Mouse (Mus musculus) forebrain, postnatal 0 days (tissue): Measurements from ENCODE around the gene Vat1l. TPM values are rescaled to one million over a fixed set of nuclear protein-coding genes. Genes with fewer than 3 reads are reported as not detected.

Source experiments
- ATAC-seq: fragments of 200-750 bp; cut with Nextera tagmentation; 2 replicates; pipeline ENCODE4 v1.8.0; 2017; ENCODE audit warnings: mild to moderate bottlenecking, moderate library complexity
- DNase-seq: peaks from one replicate; pipeline ENCODE4 v3.0.0-alpha.2; 2015
- H3K27ac ChIP-seq: fragments of 300-500 bp; sonication (generic); 2 replicates; pipeline ENCODE4 v1.5.1; 2014; ENCODE audit warnings: low read depth, mild to moderate bottlenecking, antibody characterized with exemption, low read length, moderate library complexity, mixed read lengths
- H3K27me3 ChIP-seq: fragments of 300-500 bp; sonication (generic); 2 replicates; pipeline ENCODE4 v1.6.1; 2014; ENCODE audit warnings: mild to moderate bottlenecking, low read length, mixed read lengths; ENCODE audit not compliant: insufficient read depth
- H3K36me3 ChIP-seq: fragments of 300-500 bp; sonication (generic); 2 replicates; pipeline ENCODE4 v1.6.1; 2014; ENCODE audit warnings: mild to moderate bottlenecking, moderate library complexity; ENCODE audit not compliant: insufficient read depth
- H3K4me1 ChIP-seq: fragments of 300-500 bp; sonication (generic); 2 replicates; pipeline ENCODE4 v1.6.1; 2014; ENCODE audit warnings: antibody characterized with exemption; ENCODE audit not compliant: insufficient read depth
- H3K4me2 ChIP-seq: fragments of 300-500 bp; sonication (generic); 2 replicates; pipeline ENCODE4 v1.6.1; 2014; ENCODE audit warnings: low read depth, mild to moderate bottlenecking, moderate library complexity
- H3K4me3 ChIP-seq: fragments of 300-500 bp; sonication (generic); 2 replicates; pipeline ENCODE4 v1.5.1; 2014; ENCODE audit warnings: low read depth, low read length, mixed read lengths
- H3K9ac ChIP-seq: fragments of 300-500 bp; sonication (generic); 2 replicates; pipeline ENCODE4 v1.6.1; 2014; ENCODE audit warnings: mild to moderate bottlenecking
- H3K9me3 ChIP-seq: fragments of 300-500 bp; sonication (generic); 2 replicates; pipeline ENCODE4 v1.6.1; 2016; ENCODE audit warnings: low read length
- CTCF ChIP-seq: sonication (generic); IDR thresholded peaks from 2 replicates; pipeline ENCODE4 v1.5.1; 2016; ENCODE audit warnings: antibody characterized with exemption, control low read depth, low read depth
- WGBS: fragments of 180-500 bp; shearing (Covaris S2); extraction: QIAGEN DNeasy Blood & Tissue Kit; methylation state at CpG from one replicate; pipeline ENCODE4 v1.1.7; 2014; 5-methylcytosine and 5-hydroxymethylcytosine counted together
- polyA plus RNA-seq: library from polyadenylated mRNA; unstranded; fragments of >200 nt; fragmentation: Nextera tagmentation; extraction: Ambion mirVana; gene quantifications from 2 replicates; pipeline ENCODE4 v1.2.1, GENCODE M21; 2015
- total RNA-seq: library from RNA; depleted of rRNA; stranded (reverse); fragments of >200 nt; gene quantifications from 2 replicates; pipeline ENCODE4 v1.2.3, GENCODE M21; 2014

Vat1l gene
- total and polyA plus RNA-seq, 2 experiments from 2014 or later: 42.1 to 156 TPM

- no peaks in the 10 kb centered on the region for H3K27me3 ChIP-seq
- H3K4me2 ChIP-seq: no peak overlapping the region; the same call in 1 of the 2 replicates
- H3K9ac ChIP-seq: peak overlapping the region; percentile 14; the same call in 1 of the 2 replicates
- DNase-seq: peak; percentile 75
- peaks cover 16% of the 10 kb centered on the region for H3K4me1 ChIP-seq
- peak overlapping the region; percentile 69 for H3K27ac ChIP-seq
- no peak for TF ChIP-seq CTCF
- H3K9me3 ChIP-seq: no peaks in the 10 kb centered on the region
- 18% methylated on average over 11 of the region's 11 CpGs for WGBS
- peak; percentile 84 for ATAC-seq
- no peak overlapping the region for H3K4me3 ChIP-seq
- H3K36me3 ChIP-seq: no peaks in the 10 kb centered on the region
Measured at GRCm38 (mm10) chr8:114294889-114295748, 89.7 kb downstream of the Vat1l start.

- Histone ChIP-seq H3K27ac (peak overlapping the region; percentile 69; the same call in 1 of the 2 replicates), H3K36me3 (no peaks in the 10 kb centered on the region), H3K4me1 (peaks cover 16% of the 10 kb centered on the region), H3K4me3 (no peak overlapping the region), H3K4me2 (no peak overlapping the region; the same call in 1 of the 2 replicates), H3K9me3 (no peaks in the 10 kb centered on the region), H3K9ac (no peak overlapping the region), H3K27me3 (no peaks in the 10 kb centered on the region)
- TF ChIP-seq CTCF: no peak
- ATAC-seq (peak; percentile 44), DNase-seq (no peak)
- 51% methylated on average over 3 of the region's 3 CpGs for WGBS
Measured at GRCm38 (mm10) chr8:114295749-114296067, 90.3 kb downstream of the Vat1l start.

- Histone ChIP-seq H3K4me2 (no peak overlapping the region), H3K9ac (no peak overlapping the region), H3K4me3 (no peak overlapping the region), H3K36me3 (no peaks in the 10 kb centered on the region), H3K9me3 (no peaks in the 10 kb centered on the region), H3K27ac (no peak overlapping the region), H3K4me1 (peaks cover 16% of the 10 kb centered on the region), H3K27me3 (no peaks in the 10 kb centered on the region)
- 44% methylated on average over 2 of the region's 2 CpGs for WGBS
- DNase-seq (no peak), ATAC-seq (no peak)
- TF ChIP-seq CTCF: no peak
Measured at GRCm38 (mm10) chr8:114298253-114298652, 92.8 kb downstream of the Vat1l start.

- ATAC-seq (peak; percentile 45; the same call in 1 of the 2 replicates), DNase-seq (no peak)
- no peak overlapping the region for H3K4me3 ChIP-seq
- 54% methylated on average over 7 of the region's 7 CpGs for WGBS
- TF ChIP-seq CTCF: no peak
- no peak overlapping the region for H3K27ac ChIP-seq
- H3K9me3 ChIP-seq: no peaks in the 10 kb centered on the region
- no peaks in the 10 kb centered on the region for H3K27me3 ChIP-seq
- H3K9ac ChIP-seq: no peak overlapping the region
- no peak overlapping the region for H3K4me2 ChIP-seq
- H3K4me1 ChIP-seq: peaks cover 9% of the 10 kb centered on the region
- no peaks in the 10 kb centered on the region for H3K36me3 ChIP-seq
Measured at GRCm38 (mm10) chr8:114300072-114300471, 94.7 kb downstream of the Vat1l start.

GRCm38 (mm10) chr8:114306296-114306695, 100.9 kb downstream of the Vat1l start:
- Histone ChIP-seq H3K36me3 (no peaks in the 10 kb centered on the region), H3K27me3 (no peaks in the 10 kb centered on the region), H3K9me3 (no peaks in the 10 kb centered on the region), H3K9ac (no peak overlapping the region), H3K27ac (no peak overlapping the region), H3K4me3 (no peak overlapping the region), H3K4me2 (no peak overlapping the region), H3K4me1 (0 out of 2 replicates have a peak, but pooled peaks cover 3% of the 10 kb centered on the region)
- ATAC-seq (peak; percentile 87), DNase-seq (peak; percentile 81)
- WGBS: 26% methylated on average over 5 of the region's 5 CpGs
- no peak for TF ChIP-seq CTCF

GRCm38 (mm10) chr8:114314669-114315325, 109.4 kb downstream of the Vat1l start:
- no peak overlapping the region for H3K4me3 ChIP-seq
- 42% methylated on average over 5 of the region's 5 CpGs for WGBS
- no peak for TF ChIP-seq CTCF
- H3K27me3 ChIP-seq: no peaks in the 10 kb centered on the region
- ATAC-seq: no peak
- H3K27ac ChIP-seq: no peak overlapping the region
- H3K4me1 ChIP-seq: no peaks in the 10 kb centered on the region
- H3K36me3 ChIP-seq: no peaks in the 10 kb centered on the region
- no peak for DNase-seq
- no peaks in the 10 kb centered on the region for H3K9me3 ChIP-seq
- H3K4me2 ChIP-seq: no peak overlapping the region
- H3K9ac ChIP-seq: no peak overlapping the region

- DNase-seq (no peak), ATAC-seq (no peak)
- no peak overlapping the region for H3K9ac ChIP-seq
Measured at GRCm38 (mm10) chr8:114318161-114318560, 112.7 kb downstream of the Vat1l start.

More at GRCm38 (mm10) chr8:114318161-114318560, 112.7 kb downstream of the Vat1l start:
- Histone ChIP-seq H3K4me3 (no peak overlapping the region), H3K9me3 (no peaks in the 10 kb centered on the region), H3K4me1 (no peaks in the 10 kb centered on the region), H3K27me3 (no peaks in the 10 kb centered on the region), H3K36me3 (no peaks in the 10 kb centered on the region), H3K27ac (no peak overlapping the region), H3K4me2 (no peak overlapping the region)
- WGBS: 30% methylated on average over 4 of the region's 4 CpGs
- no peak for TF ChIP-seq CTCF
